8 mouse cellular contexts compared by ENCODE assay signal in genomic region chr14:49525176-49525930, GRCm38 (mm10). TPM values are rescaled to one million over a fixed set of nuclear protein-coding genes. Genes with fewer than 3 reads are reported as not detected.
DNase-seq lines count a peak whose midpoint lies in the region; ATAC-seq and TF ChIP-seq lines count a peak whose summit lies in the region.

No protein-coding gene starts in this region.

- no peak for TF ChIP-seq RAD21 in MEL (IDR thresholded peaks at IDR 0.05; ENCODE audit: low read depth, low read length)

- no peak for TF ChIP-seq POLR2A in MEL (IDR thresholded peaks at IDR 0.05; ENCODE audit: control insufficient read depth in 1 of 2, insufficient read depth in 1 of 2, low read depth in 1 of 2, low read length in 2 of 2, poor library complexity in 1 of 2)

- TF ChIP-seq EP300 in MEL (IDR thresholded peaks at IDR 0.05; ENCODE audit: low read depth in 1 of 2, low read length in 2 of 2), result no peak
- TF ChIP-seq EP300 in lung, postnatal 0 days (IDR thresholded peaks at IDR 0.05), result no peak

- no peaks in the 10 kb centered on the region for H3K79me2 ChIP-seq in MEL (ENCODE audit: control insufficient read depth, insufficient read depth, low read length, poor library complexity)

- no peak overlapping the region for H3K27ac ChIP-seq in MEL (ENCODE audit: control insufficient read depth, low read depth, low read length)
- H3K27ac ChIP-seq in forebrain, embryonic 16.5 days (ENCODE audit: low read length), result no peak overlapping the region
- peak overlapping the region; percentile 40; the same call in 1 of the 2 replicates for H3K27ac ChIP-seq in hindbrain, embryonic 10.5 days
- H3K27ac ChIP-seq in lung, postnatal 0 days (ENCODE audit: low read length), result no peak overlapping the region

- TF ChIP-seq CTCF in MEL (IDR thresholded peaks at IDR 0.05 in 2 of 3, conservative IDR thresholded peaks at IDR 0.05 in 1 of 3; ENCODE audit: control insufficient read depth in 1 of 3, insufficient read depth in 1 of 3, low read depth in 2 of 3, low read length in 3 of 3, poor library complexity in 1 of 3, severe bottlenecking in 1 of 3), result no peak
- TF ChIP-seq CTCF in lung, postnatal 0 days (IDR thresholded peaks at IDR 0.05), result 0 out of 2 replicates have a peak, but pooled peaks have one; percentile 2

- H3K4me1 ChIP-seq in MEL (ENCODE audit: control insufficient read depth in 1 of 2, insufficient read depth in 2 of 2, low read length in 2 of 2), result no peaks in the 10 kb centered on the region
- peaks cover 10% of the 10 kb centered on the region for H3K4me1 ChIP-seq in forebrain, embryonic 16.5 days (replicated peaks; ENCODE audit: control insufficient read depth, insufficient read depth, low read length)
- H3K4me1 ChIP-seq in hindbrain, embryonic 10.5 days (replicated peaks), result peaks cover 12% of the 10 kb centered on the region
- H3K4me1 ChIP-seq in lung, postnatal 0 days (ENCODE audit: insufficient read depth, low read depth, low read length), result no peaks in the 10 kb centered on the region

- under 1% methylated on average over 58 of the region's 63 CpGs for WGBS in forebrain, embryonic 16.5 days
- under 1% methylated on average over 63 of the region's 63 CpGs for WGBS in hindbrain, embryonic 10.5 days
- under 1% methylated on average over 55 of the region's 63 CpGs for WGBS in lung, postnatal 0 days

- H3K4me3 ChIP-seq in MEL (ENCODE audit: control insufficient read depth in 1 of 2, insufficient read depth in 1 of 2, low read depth in 2 of 2, low read length in 2 of 2), result no peak overlapping the region
- H3K4me3 ChIP-seq in forebrain, embryonic 16.5 days (replicated peaks; ENCODE audit: low read length), result peak overlapping the region; percentile 56
- peak overlapping the region; percentile 60 for H3K4me3 ChIP-seq in hindbrain, embryonic 10.5 days
- no peak overlapping the region for H3K4me3 ChIP-seq in lung, postnatal 0 days (ENCODE audit: low read depth, low read length)

- peak; percentile 7 for DNase-seq in MEL (ENCODE audit: low read depth, low spot score)
- DNase-seq in cerebellum, adult 11-12 months, result peak; percentile 20
- peak; percentile 81 for DNase-seq in hindbrain, embryonic 10.5 days (ENCODE audit: low spot score)
- DNase-seq in layer of hippocampus, adult 9-11 months, result peak; percentile 13
- DNase-seq in lung, postnatal 0 days (ENCODE audit: low spot score), result peak; percentile 68
- DNase-seq in right cerebral cortex, adult 18-20 months, result peak; percentile 55
- DNase-seq in B cell, adult 2 months, result no peak

- peak; percentile 86 for ATAC-seq in forebrain, embryonic 16.5 days
- ATAC-seq in lung, postnatal 0 days, result peak; percentile 90

- H3K9me3 ChIP-seq in MEL (replicated peaks; ENCODE audit: insufficient read depth, low read length), result no peaks in the 10 kb centered on the region
- H3K9me3 ChIP-seq in forebrain, embryonic 16.5 days (ENCODE audit: control insufficient read depth, low read length), result no peaks in the 10 kb centered on the region
- no peaks in the 10 kb centered on the region for H3K9me3 ChIP-seq in hindbrain, embryonic 10.5 days
- H3K9me3 ChIP-seq in lung, postnatal 0 days (ENCODE audit: low read length), result no peaks in the 10 kb centered on the region

- H3K4me2 ChIP-seq in forebrain, embryonic 16.5 days (ENCODE audit: low read length), result peak overlapping the region; percentile 90
- H3K4me2 ChIP-seq in lung, postnatal 0 days (replicated peaks; ENCODE audit: low read depth, low read length), result peak overlapping the region; percentile 36

- no peaks in the 10 kb centered on the region for H3K27me3 ChIP-seq in MEL (ENCODE audit: control insufficient read depth in 1 of 2, insufficient read depth in 2 of 2, low read length in 2 of 2)
- H3K27me3 ChIP-seq in forebrain, embryonic 16.5 days (replicated peaks; ENCODE audit: control insufficient read depth, insufficient read depth, low read length), result no peaks in the 10 kb centered on the region
- peaks cover 18% of the 10 kb centered on the region for H3K27me3 ChIP-seq in hindbrain, embryonic 10.5 days (ENCODE audit: insufficient read depth, poor library complexity, severe bottlenecking)
- H3K27me3 ChIP-seq in lung, postnatal 0 days (replicated peaks; ENCODE audit: insufficient read depth, low read length), result no peaks in the 10 kb centered on the region

- no peaks in the 10 kb centered on the region for H3K36me3 ChIP-seq in MEL (ENCODE audit: control insufficient read depth in 1 of 2, insufficient read depth in 2 of 2, low read length in 2 of 2)
- no peaks in the 10 kb centered on the region for H3K36me3 ChIP-seq in forebrain, embryonic 16.5 days (ENCODE audit: control insufficient read depth, insufficient read depth)
- H3K36me3 ChIP-seq in hindbrain, embryonic 10.5 days, result no peaks in the 10 kb centered on the region
- no peaks in the 10 kb centered on the region for H3K36me3 ChIP-seq in lung, postnatal 0 days (ENCODE audit: insufficient read depth, low read length)

- H3K9ac ChIP-seq in MEL (ENCODE audit: control insufficient read depth, low read depth, low read length, poor library complexity, severe bottlenecking), result no peak overlapping the region
- peak overlapping the region; percentile 68 for H3K9ac ChIP-seq in forebrain, embryonic 16.5 days (replicated peaks; ENCODE audit: low read depth, low read length)
- no peak overlapping the region for H3K9ac ChIP-seq in lung, postnatal 0 days (replicated peaks; ENCODE audit: low read depth)

TF ChIP-seq in MEL, 35 proteins besides CTCF, POLR2A, EP300 and RAD21:
- TF ChIP-seq SMC3 (IDR thresholded peaks at IDR 0.05; ENCODE audit: low read depth, low read length) (no peak), ZKSCAN1 (IDR thresholded peaks at IDR 0.05; ENCODE audit: low read depth, low read length) (no peak), POLR2AphosphoS5 (IDR thresholded peaks at IDR 0.05; ENCODE audit: borderline replicate concordance, low read depth, low read length) (no peak), NELFE (IDR thresholded peaks at IDR 0.05; ENCODE audit: low read depth, low read length) (no peak), CHD2 (IDR thresholded peaks at IDR 0.05; ENCODE audit: low read length) (no peak), HCFC1 (IDR thresholded peaks at IDR 0.05; ENCODE audit: low read depth, low read length) (no peak), GATA1 (IDR thresholded peaks at IDR 0.05; ENCODE audit: low read depth, low read length) (no peak), USF1 (IDR thresholded peaks at IDR 0.05; ENCODE audit: low read depth, low read length) (no peak), ZMIZ1 (IDR thresholded peaks at IDR 0.05; ENCODE audit: low read depth, low read length) (no peak), MAZ (IDR thresholded peaks at IDR 0.05; ENCODE audit: low read depth, low read length) (no peak), ZC3H11A (IDR thresholded peaks at IDR 0.05; ENCODE audit: low read depth, low read length) (no peak), SIN3A (IDR thresholded peaks at IDR 0.05; ENCODE audit: low read length) (no peak), E2F4 (IDR thresholded peaks at IDR 0.05; ENCODE audit: borderline replicate concordance, low read depth, low read length) (no peak), MAFK (IDR thresholded peaks at IDR 0.05; ENCODE audit: borderline replicate concordance, low read depth, low read length) (no peak), UBTF (IDR thresholded peaks at IDR 0.05; ENCODE audit: borderline replicate concordance, insufficient read depth, low read depth, low read length) (no peak), MYC (IDR thresholded peaks at IDR 0.05; ENCODE audit: low read depth, low read length) (no peak)
TF ChIP-seq in MEL: peak in this region for 0.

RNA-seq across cellular contexts. Expression of gene Slc35f4, which starts 0.5 kb away (rescaled TPM):
- not detected in 2 replicates for total RNA-seq in MEL (2012; rRNA removed)
- not detected for polyA plus RNA-seq in MEL (2012; ENCODE audit: insufficient read depth in 1 of 2, insufficient read length in 2 of 2, low read depth in 1 of 2, low replicate concordance in 2 of 2, missing spikeins in 1 of 2)
- 7.0 and 9.0 TPM in 2 replicates for polyA plus RNA-seq in forebrain, embryonic 16.5 days (2015; fragmentation: Nextera tagmentation; extraction: Ambion mirVana)
- 0.21 and 0.39 TPM in 2 replicates for polyA plus RNA-seq in hindbrain, embryonic 10.5 days (2016; fragmentation: Nextera tagmentation; extraction: Ambion mirVana)
- polyA plus RNA-seq in lung, postnatal 0 days (2015; fragmentation: Nextera tagmentation; extraction: Ambion mirVana), result not detected in 2 replicates

Comparison
In these comparisons a context has a peak if more than half of its experiments do, and no peak if none do; other contexts are left out.
1. DNase-seq: peak in MEL (single experiment), cerebellum, adult 11-12 months (single experiment), hindbrain, embryonic 10.5 days (single experiment), layer of hippocampus, adult 9-11 months (single experiment), lung, postnatal 0 days (single experiment) and right cerebral cortex, adult 18-20 months (single experiment); none in B cell, adult 2 months (0 of 2).
2. H3K4me3 ChIP-seq: peak in forebrain, embryonic 16.5 days (single experiment) and hindbrain, embryonic 10.5 days (single experiment); none in MEL (0 of 2) and lung, postnatal 0 days (single experiment).